Mouse (Mus musculus) MEL (cell line): ENCODE measurements around the gene Higd2a. TPM values are rescaled to one million over a fixed set of nuclear protein-coding genes. Genes with fewer than 3 reads are reported as not detected.

Experiments used
- DNase-seq: peaks from one replicate; pipeline ENCODE4 v3.0.0; 2011; ENCODE audit warnings: low read depth, low spot score
- H3K27ac ChIP-seq: 2 replicates; pipeline ENCODE4 v1.5.1; 2012; ENCODE audit warnings: low read depth, mild to moderate bottlenecking, control low read depth, low read length, moderate library complexity; ENCODE audit not compliant: control insufficient read depth
- H3K27me3 ChIP-seq, 2 experiments: fragments of 150-350 bp in 1 of 2; sonication (generic) in 1 of 2; 2 replicates each; pipeline ENCODE4 v1.6.1; 2012; ENCODE audit warnings: low read length in 2 of 2, mild to moderate bottlenecking in 2 of 2, improper control_type of control experiment in 1 of 2, moderate library complexity in 1 of 2; ENCODE audit not compliant: insufficient read depth in 2 of 2, control insufficient read depth in 1 of 2
- H3K36me3 ChIP-seq, 2 experiments: 2 replicates each; pipeline ENCODE4 v1.6.1; 2012 to 2014; ENCODE audit warnings: low read length in 2 of 2, improper control_type of control experiment in 1 of 2, inconsistent platforms in 1 of 2, mild to moderate bottlenecking in 1 of 2; ENCODE audit not compliant: insufficient read depth in 2 of 2, control insufficient read depth in 1 of 2
- H3K4me1 ChIP-seq, 2 experiments: fragments of 150-350 bp in 1 of 2; sonication (generic) in 1 of 2; 2 replicates each; pipeline ENCODE4 v1.6.1; 2012; ENCODE audit warnings: low read length in 2 of 2, improper control_type of control experiment in 1 of 2, mild to moderate bottlenecking in 1 of 2; ENCODE audit not compliant: insufficient read depth in 2 of 2, control insufficient read depth in 1 of 2
- H3K4me3 ChIP-seq, 2 experiments: fragments of 150-350 bp in 1 of 2; sonication (generic) in 1 of 2; 2 replicates each; pipeline ENCODE4 v1.5.1; 2012; ENCODE audit warnings: low read depth in 2 of 2, low read length in 2 of 2, mild to moderate bottlenecking in 2 of 2, moderate library complexity in 2 of 2, control low read depth in 1 of 2, improper control_type of control experiment in 1 of 2; ENCODE audit not compliant: control insufficient read depth in 1 of 2, insufficient read depth in 1 of 2
- H3K79me2 ChIP-seq: 2 replicates; pipeline ENCODE4 v1.6.1; 2012; ENCODE audit warnings: mild to moderate bottlenecking, low read length, moderate library complexity; ENCODE audit not compliant: control insufficient read depth, poor library complexity, insufficient read depth
- H3K9ac ChIP-seq: 2 replicates; pipeline ENCODE4 v1.6.1; 2012; ENCODE audit warnings: low read depth, mild to moderate bottlenecking, control low read depth, low read length, moderate library complexity; ENCODE audit not compliant: control insufficient read depth, poor library complexity, severe bottlenecking
- H3K9me3 ChIP-seq: fragments of 150-350 bp; sonication (generic); replicated peaks from 2 replicates; pipeline ENCODE4 v1.6.1; 2012; ENCODE audit warnings: mild to moderate bottlenecking, low read length, improper control_type of control experiment, moderate library complexity; ENCODE audit not compliant: insufficient read depth
- BHLHE40 ChIP-seq: IDR thresholded peaks from 2 replicates; pipeline ENCODE4 v1.6.1; 2012; ENCODE audit warnings: low read depth, mild to moderate bottlenecking, inconsistent platforms, low read length, improper control_type of control experiment, borderline replicate concordance
- E2F4 ChIP-seq: IDR thresholded peaks from 2 replicates; pipeline ENCODE4 v1.6.1; 2011; ENCODE audit warnings: low read depth, low read length, improper control_type of control experiment, borderline replicate concordance
- ELF1 ChIP-seq: IDR thresholded peaks from 2 replicates; pipeline ENCODE4 v1.6.1; 2014; ENCODE audit warnings: low read depth, mild to moderate bottlenecking, inconsistent platforms, low read length, improper control_type of control experiment, moderate library complexity
- EP300 ChIP-seq, 2 experiments: IDR thresholded peaks; 2 replicates each; pipeline ENCODE4 v1.6.1; 2011; ENCODE audit warnings: improper control_type of control experiment in 2 of 2, low read length in 2 of 2, low read depth in 1 of 2, mild to moderate bottlenecking in 1 of 2
- GABPA ChIP-seq: IDR thresholded peaks from 2 replicates; pipeline ENCODE4 v1.6.1; 2012; ENCODE audit warnings: low read depth, mild to moderate bottlenecking, inconsistent platforms, low read length, improper control_type of control experiment, moderate library complexity
- HCFC1 ChIP-seq: IDR thresholded peaks from 2 replicates; pipeline ENCODE4 v1.6.1; 2012; ENCODE audit warnings: low read depth, mild to moderate bottlenecking, inconsistent platforms, low read length, improper control_type of control experiment, moderate library complexity
- JUND ChIP-seq: IDR thresholded peaks from 2 replicates; pipeline ENCODE4 v1.6.1; 2011; ENCODE audit warnings: low read depth, mild to moderate bottlenecking, improper control_type of control experiment, low read length
- KAT2A ChIP-seq: conservative IDR thresholded peaks from 2 replicates; pipeline ENCODE4 v1.6.1; 2012; ENCODE audit warnings: low read depth, low read length, improper control_type of control experiment, inconsistent platforms
- MAFK ChIP-seq: IDR thresholded peaks from 2 replicates; pipeline ENCODE4 v1.6.1; 2011; ENCODE audit warnings: low read depth, mild to moderate bottlenecking, low read length, improper control_type of control experiment, borderline replicate concordance
- MAX ChIP-seq: IDR thresholded peaks from 2 replicates; pipeline ENCODE4 v1.6.1; 2011; ENCODE audit warnings: low read length, improper control_type of control experiment
- MAZ ChIP-seq: IDR thresholded peaks from 2 replicates; pipeline ENCODE4 v1.6.1; 2012; ENCODE audit warnings: low read depth, mild to moderate bottlenecking, inconsistent platforms, low read length, improper control_type of control experiment
- MEF2A ChIP-seq: IDR thresholded peaks from 2 replicates; pipeline ENCODE4 v1.6.1; 2014; ENCODE audit warnings: low read depth, mild to moderate bottlenecking, inconsistent platforms, low read length, improper control_type of control experiment; ENCODE audit not compliant: poor library complexity, insufficient replicate concordance, severe bottlenecking; ENCODE audit errors: extremely low read depth
- MXI1 ChIP-seq: IDR thresholded peaks from 2 replicates; pipeline ENCODE4 v1.6.1; 2011; ENCODE audit warnings: mild to moderate bottlenecking, low read depth, low read length, improper control_type of control experiment
- POLR2A ChIP-seq, 2 experiments: IDR thresholded peaks; 2 replicates each; pipeline ENCODE4 v1.6.1; 2011 to 2012; ENCODE audit warnings: low read length in 2 of 2, mild to moderate bottlenecking in 2 of 2, control low read depth in 1 of 2, improper control_type of control experiment in 1 of 2, low read depth in 1 of 2, moderate library complexity in 1 of 2; ENCODE audit not compliant: control insufficient read depth in 1 of 2, insufficient read depth in 1 of 2, poor library complexity in 1 of 2
- POLR2AphosphoS2 ChIP-seq: IDR thresholded peaks from 2 replicates; pipeline ENCODE4 v1.6.1; 2011; ENCODE audit warnings: low read length, improper control_type of control experiment
- RAD21 ChIP-seq: IDR thresholded peaks from 2 replicates; pipeline ENCODE4 v1.6.1; 2011; ENCODE audit warnings: mild to moderate bottlenecking, low read depth, low read length, improper control_type of control experiment
- RCOR1 ChIP-seq: IDR thresholded peaks from 2 replicates; pipeline ENCODE4 v1.6.1; 2012; ENCODE audit warnings: low read depth, mild to moderate bottlenecking, inconsistent platforms, low read length, improper control_type of control experiment
- TAL1 ChIP-seq: IDR thresholded peaks from 2 replicates; pipeline ENCODE4 v1.6.1; 2012; ENCODE audit warnings: mild to moderate bottlenecking, inconsistent platforms, low read length, moderate library complexity, mixed read lengths
- TBP ChIP-seq: IDR thresholded peaks from 2 replicates; pipeline ENCODE4 v1.8.0; 2011; ENCODE audit warnings: low read depth, low read length, improper control_type of control experiment
- USF1 ChIP-seq: IDR thresholded peaks from 2 replicates; pipeline ENCODE4 v1.6.1; 2014; ENCODE audit warnings: low read depth, mild to moderate bottlenecking, inconsistent platforms, low read length, improper control_type of control experiment, moderate library complexity
- ZC3H11A ChIP-seq: IDR thresholded peaks from 2 replicates; pipeline ENCODE4 v1.6.1; 2012; ENCODE audit warnings: low read depth, mild to moderate bottlenecking, inconsistent platforms, low read length, improper control_type of control experiment
- ZMIZ1 ChIP-seq: IDR thresholded peaks from 2 replicates; pipeline ENCODE4 v1.6.1; 2012; ENCODE audit warnings: low read depth, mild to moderate bottlenecking, inconsistent platforms, low read length, improper control_type of control experiment, moderate library complexity
- polyA plus RNA-seq, 2 experiments: library from polyadenylated mRNA; stranded (reverse) in 1 of 2; unstranded in 1 of 2; fragments of >175 nt in 1 of 2; fragments of >200 nt in 1 of 2; gene quantifications; 2 replicates each; pipeline versions ENCODE4 v1.2.1 to v1.2.4; 2012; ENCODE audit warnings: low replicate concordance in 2 of 2, low read depth in 1 of 2; ENCODE audit not compliant: insufficient read length in 2 of 2, insufficient read depth in 1 of 2, missing spikeins in 1 of 2
- total RNA-seq: library from RNA; depleted of rRNA; stranded (reverse); fragments of 300-350 nt; gene quantifications from 2 replicates; pipeline ENCODE4 v1.2.3, GENCODE M21; 2012

Higd2a gene
- total and polyA plus RNA-seq, 3 experiments = 54.0 to 131 TPM; not detected in 1

DNA sequence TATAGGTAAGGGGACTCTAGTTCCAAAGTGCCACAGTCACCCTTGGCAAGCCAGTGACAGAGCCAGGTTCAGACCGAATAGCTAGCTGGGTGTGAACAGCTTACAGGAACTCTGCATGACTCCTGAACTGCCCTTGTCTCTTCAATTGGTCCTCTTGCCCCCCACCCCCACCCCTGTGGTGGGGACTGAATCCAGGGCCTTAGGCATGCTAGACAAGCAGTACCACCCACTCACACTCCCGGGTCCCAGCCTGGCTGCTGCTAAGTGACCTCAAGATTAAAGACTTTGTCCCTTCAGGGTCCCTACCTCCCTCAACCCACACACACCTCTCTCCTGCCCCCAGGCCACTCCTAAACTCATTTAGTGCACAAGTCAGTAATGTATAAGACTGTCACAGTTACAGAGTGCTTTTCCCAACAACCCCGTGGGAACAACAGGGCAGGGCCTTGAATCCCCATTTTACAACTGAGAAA lies 12.7 kb downstream of the Higd2a start:
- Histone ChIP-seq H3K9ac (no peak overlapping the region), H3K79me2 (no peaks in the 10 kb centered on the region), H3K27ac (no peak overlapping the region), H3K4me1 (no peaks in the 10 kb centered on the region), H3K27me3 (no peaks in the 10 kb centered on the region), H3K9me3 (no peaks in the 10 kb centered on the region), H3K36me3 (peaks cover 0 to 1% of the 10 kb centered on the region in 2 experiments; a peak in 1 of 4 replicates), H3K4me3 (no peak overlapping the region)
- TF ChIP-seq RCOR1 = no peak
- no peak for TF ChIP-seq BHLHE40
- no peak for TF ChIP-seq TBP
- TF ChIP-seq ZMIZ1 = no peak
- no peak for TF ChIP-seq GABPA
- no peak for TF ChIP-seq MAFK
- no peak for TF ChIP-seq JUND
- TF ChIP-seq MXI1 = no peak
- no peak for TF ChIP-seq ELF1
- TF ChIP-seq EP300 (IDR thresholded peaks at IDR 0.05; ENCODE audit: low read depth in 1 of 2, low read length in 2 of 2) = no peak
- no peak for TF ChIP-seq MAX
- no peak for TF ChIP-seq E2F4
- no peak for TF ChIP-seq ZC3H11A
- no peak for TF ChIP-seq POLR2A (IDR thresholded peaks at IDR 0.05; ENCODE audit: control insufficient read depth in 1 of 2, insufficient read depth in 1 of 2, low read depth in 1 of 2, low read length in 2 of 2, poor library complexity in 1 of 2)
- TF ChIP-seq KAT2A = no peak
- no peak for TF ChIP-seq MEF2A
- no peak for DNase-seq

DNA sequence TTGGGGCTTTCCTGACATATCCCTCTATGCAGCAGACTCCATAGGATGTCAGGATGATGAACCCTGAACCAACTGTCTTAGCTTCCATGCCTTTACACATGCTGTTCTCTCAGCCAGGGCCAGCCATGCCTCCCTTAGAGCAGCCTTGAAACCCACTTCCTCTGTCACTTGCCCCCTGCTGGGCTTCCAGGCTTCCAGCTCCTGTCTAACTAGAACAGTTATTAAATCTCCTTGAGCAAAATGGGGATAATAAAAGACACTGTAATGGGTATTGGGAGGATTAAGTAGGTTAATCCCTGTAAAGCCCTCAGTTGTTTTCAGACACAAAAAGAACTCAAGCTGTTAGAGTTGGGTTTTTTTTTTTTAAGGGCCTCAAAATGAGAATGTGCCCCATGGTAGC lies 13.5 kb downstream of the Higd2a start:
- Histone ChIP-seq H3K27ac (no peak overlapping the region), H3K79me2 (no peaks in the 10 kb centered on the region), H3K4me1 (no peaks in the 10 kb centered on the region), H3K36me3 (peaks cover 0 to 1% of the 10 kb centered on the region in 2 experiments; a peak in 1 of 4 replicates), H3K27me3 (no peaks in the 10 kb centered on the region), H3K4me3 (no peak overlapping the region), H3K9ac (no peak overlapping the region), H3K9me3 (no peaks in the 10 kb centered on the region)
- TF ChIP-seq TAL1 (no peak), MXI1 (no peak), USF1 (no peak), POLR2AphosphoS2 (no peak), HCFC1 (no peak), RAD21 (no peak), MAZ (no peak), TBP (no peak), EP300 (IDR thresholded peaks at IDR 0.05; ENCODE audit: low read depth in 1 of 2, low read length in 2 of 2) (no peak), GABPA (no peak), BHLHE40 (no peak)
- DNase-seq = no peak
